Mouse (Mus musculus) thymus, postnatal 14 days (tissue): ENCODE data around the gene Prkag2.
A peak's percentile ranks its signal among the peaks of the same experiment; 100 is the strongest.
"Not testable (repeated sequence)": the region's sequence is repeated elsewhere in the genome, so short reads cannot be mapped to it uniquely, and the experiment has no call there.

Source experiments
- DNase-seq: peaks from one replicate; pipeline ENCODE4 v3.0.0; 2021

The Prkag2 gene

DNA sequence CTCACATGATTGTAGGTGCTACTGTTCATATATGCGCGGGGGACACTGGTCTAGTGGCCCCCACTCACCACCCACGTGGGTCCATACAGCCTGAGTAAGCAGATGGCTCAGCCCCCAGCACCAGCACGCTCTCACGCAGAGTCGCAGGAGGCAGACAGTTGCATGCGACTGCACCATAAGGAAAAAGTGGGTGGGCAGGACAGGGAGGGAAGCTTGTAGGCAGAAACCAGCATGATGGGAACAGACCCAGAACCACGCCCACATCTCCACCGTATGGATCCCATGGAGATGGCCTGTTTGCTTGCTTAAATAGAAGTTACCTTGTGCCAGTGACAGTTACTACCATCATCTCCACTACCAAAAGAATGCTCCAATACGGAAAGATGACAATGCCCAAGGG is 15.3 kb downstream of the Prkag2 start:
- no peak for DNase-seq

DNA sequence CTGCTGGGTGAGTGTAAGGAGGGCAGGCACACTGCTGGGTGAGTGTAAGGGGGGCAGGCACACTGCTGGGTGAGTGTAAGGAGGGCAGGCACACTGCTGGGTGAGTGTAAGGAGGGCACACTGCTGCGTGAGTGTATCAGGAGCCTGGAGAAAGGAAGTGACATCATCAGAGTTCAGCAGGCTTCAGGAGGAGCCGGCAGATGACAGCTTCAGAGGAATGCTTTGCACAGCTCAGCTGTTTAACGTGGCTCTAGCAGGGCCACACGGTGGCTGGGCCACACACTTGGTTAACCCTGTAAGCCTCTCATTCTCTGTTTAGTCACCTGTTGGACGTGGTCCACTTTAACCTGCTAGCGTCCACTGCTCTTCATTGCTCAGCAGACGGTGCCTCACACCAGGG is 16.6 kb downstream of the Prkag2 start:
- peak; percentile 34 for DNase-seq

DNA sequence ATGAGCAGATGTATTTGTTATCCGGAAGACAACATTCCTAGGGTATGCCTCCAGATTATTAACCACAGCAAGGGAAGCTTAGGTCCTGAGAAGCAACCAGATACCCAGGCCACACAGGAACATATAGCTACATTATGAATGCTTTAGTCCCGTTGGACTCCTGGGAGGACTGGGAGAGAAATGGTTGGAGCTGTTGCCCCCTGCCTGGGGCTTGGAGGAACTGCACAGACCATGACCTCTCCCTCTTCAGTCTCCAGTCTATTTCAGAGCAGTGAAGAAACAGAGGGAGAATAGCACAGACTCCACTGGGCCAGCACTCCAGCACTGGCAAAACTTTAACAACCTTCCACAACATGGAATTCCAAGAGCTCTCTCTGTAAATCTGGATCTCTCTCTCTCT is 17.9 kb downstream of the Prkag2 start:
- DNase-seq, result peak; percentile 36

DNA sequence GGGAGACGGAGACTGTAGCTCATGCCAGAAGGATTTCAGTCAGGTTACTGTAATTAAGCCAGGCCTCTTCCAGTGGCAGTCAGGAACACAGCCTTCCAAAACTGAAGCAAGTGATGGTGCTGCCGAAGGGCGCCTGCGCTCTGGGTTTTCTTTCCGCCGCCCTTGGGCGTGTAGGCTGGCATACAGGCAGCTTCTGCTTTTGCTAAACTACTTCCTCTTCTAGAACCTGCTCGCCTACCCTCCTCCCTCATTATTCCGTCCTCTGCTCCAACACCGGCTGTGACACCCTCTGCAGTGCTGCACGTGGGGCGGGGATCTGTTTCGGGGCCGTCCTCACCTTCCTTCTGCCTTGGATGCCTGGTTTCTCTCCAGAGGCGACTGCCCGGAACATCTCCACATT is 18.9 kb downstream of the Prkag2 start:
- peak; percentile 63 for DNase-seq

DNA sequence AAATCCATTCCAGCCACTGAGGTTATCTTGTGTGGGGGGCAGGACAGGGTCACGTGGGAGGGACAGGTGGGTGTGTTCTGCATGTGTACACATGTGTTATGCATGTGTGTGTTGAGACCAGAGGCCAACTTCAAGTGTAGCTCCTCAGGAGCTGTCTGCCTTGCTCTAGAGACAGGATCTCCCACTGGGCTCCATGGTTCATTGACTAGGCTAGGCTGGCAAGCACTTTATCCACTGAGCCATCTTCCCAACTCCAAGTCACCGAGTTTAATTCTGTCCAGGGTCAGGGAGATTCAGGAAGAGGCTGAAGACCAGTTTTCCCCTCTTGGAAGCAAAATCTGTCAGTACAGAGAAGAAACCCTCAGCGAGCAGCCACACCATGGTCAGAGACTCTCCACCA is 19.4 kb downstream of the Prkag2 start:
- no peak for DNase-seq

DNA sequence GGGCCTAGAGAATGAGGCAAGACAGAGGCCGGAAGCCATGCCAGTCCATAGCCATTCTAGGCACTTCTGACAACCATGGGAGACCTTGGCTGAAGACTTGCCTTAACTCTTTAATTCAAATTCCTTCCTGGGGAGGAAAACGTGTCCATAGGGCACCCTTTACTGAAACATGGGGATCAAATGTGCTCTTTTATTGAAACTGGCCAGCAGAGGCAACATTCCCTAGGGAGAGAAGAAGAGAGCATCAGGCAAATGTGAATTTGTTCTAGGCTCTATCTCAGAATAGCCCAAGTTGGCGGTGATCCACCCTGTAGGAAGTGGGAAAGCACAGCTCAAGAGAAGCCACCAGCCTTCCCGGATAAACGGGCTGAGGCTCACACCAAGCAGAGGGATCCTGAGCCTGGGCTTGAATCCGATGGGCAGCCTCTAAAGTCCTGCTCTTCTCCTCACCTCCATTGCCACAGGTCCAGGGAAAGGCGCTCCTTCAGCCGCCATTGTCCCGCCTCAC is 19.9 kb downstream of the Prkag2 start:
- no peak for DNase-seq

DNA sequence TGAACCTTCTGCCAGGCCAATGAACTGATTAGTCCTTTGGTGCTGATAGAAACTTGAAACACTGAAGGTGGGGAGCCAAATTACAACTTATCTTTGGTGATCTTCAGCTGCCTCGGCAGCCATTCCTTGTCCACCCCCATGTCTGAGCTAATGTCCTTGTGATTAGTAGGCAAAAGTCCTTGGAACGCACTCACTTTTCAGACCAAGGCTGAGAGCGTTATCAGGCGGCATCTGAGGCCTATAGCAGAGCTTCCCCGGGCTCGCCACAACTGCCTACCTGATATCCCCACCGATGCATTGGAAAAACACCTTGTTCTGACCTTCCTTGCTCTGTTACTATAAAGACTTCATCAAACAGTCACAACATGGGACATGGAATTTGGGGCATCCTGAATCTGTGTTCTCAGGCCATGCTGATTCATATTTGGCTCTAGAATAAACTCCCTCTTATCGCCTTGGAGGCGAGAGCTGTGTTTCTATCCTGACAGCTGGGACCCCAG is 20.6 kb downstream of the Prkag2 start:
- DNase-seq, result no peak

DNA sequence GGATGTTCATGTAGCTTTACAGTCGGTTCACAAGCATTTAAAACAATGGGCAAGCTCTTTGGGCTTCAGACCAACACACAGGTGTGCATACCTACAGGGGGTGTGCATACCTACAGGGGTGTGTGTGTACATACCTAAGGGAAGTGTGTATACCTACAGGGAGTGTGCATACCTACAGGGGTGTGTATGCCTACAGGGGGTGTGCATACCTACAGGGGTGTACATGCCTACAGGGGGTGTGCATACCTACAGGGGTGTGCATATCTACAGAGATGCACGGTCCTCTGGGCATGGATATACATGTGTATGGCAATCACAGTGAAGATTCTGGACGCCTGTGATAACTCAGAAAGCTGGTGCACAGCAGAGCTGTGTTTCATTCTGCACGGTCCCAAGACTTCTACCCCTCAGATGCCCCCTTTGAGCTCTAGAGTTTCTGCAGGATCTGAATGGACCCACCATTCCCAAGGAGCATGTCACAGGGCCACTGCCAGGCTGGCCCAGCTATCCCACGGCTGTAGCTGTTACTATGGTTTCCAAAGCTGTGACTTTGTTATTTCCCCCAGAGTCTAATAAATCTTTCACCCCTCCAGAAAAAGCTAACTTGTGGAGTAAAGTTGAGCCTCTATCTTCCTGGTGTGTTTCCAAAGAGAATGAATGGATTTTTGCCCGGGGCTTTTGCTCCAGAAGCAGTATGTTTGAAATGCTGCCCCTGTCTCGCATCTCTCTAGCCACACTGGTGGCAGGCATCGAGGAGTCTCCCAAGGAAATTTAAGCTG is 22.4 kb downstream of the Prkag2 start:
- no peak for DNase-seq

DNA sequence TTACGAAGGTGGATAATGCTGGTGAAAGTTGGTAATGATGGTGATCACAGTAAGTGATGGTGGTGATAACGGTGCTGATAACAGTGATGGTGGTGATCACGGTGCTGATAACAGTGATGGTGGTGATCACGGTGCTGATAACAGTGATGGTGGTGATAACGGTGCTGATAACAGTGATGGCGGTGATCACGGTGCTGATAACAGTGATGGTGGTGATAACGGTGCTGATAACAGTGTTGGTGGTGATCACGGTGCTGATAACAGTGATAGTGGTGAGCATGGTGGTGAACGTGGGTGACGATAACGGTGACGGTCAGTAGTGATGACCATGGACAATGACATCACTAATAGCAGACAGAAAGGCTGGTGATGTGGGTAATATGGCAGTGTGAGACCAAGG is 23.2 kb downstream of the Prkag2 start:
- DNase-seq, result not testable (repeated sequence)

DNA sequence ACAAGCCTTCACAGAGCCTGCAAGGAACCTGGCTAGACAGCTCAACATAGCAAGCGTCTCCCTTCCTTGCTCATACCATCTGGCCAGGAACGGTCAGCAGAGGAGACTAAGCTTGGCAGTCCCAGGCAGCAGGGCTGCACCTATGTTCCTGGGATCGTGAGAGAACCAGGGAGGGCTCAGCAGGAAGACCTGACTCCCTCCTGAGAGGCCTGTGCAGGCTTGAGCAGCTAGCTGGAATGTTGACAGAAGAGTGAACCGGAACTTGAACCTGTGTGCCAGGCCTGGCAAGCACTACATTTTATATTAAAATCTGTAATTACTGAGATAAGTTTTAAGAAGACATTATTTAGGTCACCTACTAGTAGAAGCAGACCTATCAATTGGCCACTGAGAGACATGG is 24.8 kb downstream of the Prkag2 start:
- no peak for DNase-seq

DNA sequence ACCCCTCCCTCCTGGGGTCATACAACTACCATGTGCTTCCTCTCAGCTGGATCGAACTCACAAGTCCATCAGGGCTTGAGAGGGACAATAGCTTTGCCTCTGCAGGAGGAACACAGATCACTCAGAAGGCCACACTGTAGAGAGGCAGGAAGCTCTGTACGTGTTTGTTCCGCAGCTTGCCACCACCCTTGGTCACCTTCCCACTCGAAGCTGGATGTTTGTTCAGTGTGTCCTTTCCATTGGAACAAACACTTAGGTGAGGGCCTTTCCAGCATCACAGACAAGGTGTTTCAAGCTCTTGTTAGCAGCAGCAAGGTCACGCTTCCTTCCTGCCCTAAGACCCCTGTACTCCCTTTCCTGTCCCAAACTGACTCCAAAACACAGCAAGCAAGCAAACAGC is 30.6 kb downstream of the Prkag2 start:
- no peak for DNase-seq

DNA sequence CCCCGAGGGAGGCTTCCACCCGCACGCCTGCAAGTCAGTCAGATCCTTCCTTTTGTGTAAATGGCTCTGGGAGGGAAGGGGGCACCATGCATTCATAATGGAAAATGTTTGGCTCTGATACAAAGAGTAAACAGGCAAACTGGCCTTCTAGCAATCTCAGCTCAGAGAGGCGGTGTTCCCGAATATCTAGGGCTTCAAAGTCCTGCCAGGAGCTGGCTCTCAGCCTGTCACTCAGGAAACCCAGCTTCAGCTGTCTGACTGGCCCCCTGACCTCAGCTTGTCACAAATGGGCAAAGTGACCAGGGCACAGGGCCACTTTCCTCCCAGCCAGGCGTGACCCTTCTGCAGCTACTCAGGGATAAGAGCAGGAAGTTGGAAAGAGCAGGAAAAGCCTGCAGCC is 33.3 kb downstream of the Prkag2 start:
- no peak for DNase-seq

DNA sequence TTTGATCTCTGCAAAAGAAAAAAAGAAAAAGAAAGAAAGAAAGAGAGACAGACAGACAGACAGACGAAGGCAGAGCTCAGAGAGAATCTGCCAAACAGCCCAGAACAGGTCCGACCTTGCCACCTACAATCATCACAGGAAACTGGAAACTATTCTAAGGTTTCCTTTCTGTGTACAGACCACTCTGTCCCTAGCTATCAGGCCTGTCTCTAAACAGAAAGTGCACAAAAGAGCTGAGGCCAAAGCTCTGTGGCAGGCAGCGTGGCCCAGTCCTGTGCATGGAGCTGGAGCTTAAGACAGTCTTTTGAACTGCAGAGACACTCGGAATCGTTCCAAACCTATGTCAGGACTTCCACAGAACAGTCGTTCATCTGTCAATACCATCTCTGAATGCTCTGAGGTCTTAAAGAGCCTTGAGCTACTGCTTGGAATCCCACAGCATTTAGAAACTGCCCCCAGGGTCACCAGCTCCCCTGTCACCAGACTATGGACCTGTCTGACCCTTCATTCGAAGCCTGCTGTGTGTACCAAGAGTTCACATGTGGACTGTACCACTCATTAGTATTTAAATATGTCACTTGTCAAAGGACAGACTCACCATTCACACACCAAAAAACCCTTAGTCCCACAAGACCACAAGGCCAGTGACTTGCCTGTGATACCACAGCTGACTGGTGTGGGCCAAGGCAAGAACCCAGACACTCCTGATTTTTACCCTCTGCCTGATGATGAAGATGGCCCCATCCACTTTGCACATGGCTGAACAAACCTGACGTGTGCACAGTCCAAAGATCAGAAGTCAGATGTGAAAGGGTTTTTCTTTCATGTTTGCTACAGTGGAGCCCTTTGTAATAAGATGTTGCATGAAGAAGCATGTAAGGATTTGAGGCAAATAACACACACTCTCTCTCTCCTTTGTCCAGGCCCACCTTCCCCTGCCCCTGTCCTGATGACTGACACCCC is 35.9 kb downstream of the Prkag2 start:
- no peak for DNase-seq

DNA sequence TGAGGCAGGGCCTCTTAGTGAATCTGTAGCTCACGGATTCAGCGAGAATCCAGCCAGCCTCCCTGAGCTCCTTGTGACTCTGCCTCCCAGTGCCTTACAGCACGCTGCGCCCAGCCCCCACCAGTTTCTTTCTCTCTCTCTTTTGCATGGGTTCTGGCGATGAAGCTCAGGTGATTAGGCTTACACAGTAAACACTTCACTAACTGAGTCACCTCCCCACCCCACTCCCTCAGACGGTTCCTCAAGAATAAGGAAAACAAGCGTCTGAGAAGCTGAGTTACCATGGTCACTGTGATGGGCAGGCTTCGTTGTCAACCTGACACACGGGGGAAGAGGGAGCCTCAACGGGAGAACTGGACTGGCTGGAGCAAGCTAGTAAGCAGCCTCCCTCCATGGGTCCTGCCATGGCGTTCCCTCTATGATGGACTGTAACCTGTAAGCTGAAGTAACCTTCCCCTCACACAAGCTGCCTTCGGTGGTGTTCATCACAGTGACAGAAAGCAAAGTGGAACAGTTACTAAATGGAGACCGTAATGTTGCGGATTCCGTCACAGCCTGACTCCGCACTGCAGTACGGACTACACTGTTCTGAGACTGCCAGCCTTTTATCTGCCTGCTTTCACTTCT is 37.8 kb downstream of the Prkag2 start:
- peak; percentile 17 for DNase-seq

DNA sequence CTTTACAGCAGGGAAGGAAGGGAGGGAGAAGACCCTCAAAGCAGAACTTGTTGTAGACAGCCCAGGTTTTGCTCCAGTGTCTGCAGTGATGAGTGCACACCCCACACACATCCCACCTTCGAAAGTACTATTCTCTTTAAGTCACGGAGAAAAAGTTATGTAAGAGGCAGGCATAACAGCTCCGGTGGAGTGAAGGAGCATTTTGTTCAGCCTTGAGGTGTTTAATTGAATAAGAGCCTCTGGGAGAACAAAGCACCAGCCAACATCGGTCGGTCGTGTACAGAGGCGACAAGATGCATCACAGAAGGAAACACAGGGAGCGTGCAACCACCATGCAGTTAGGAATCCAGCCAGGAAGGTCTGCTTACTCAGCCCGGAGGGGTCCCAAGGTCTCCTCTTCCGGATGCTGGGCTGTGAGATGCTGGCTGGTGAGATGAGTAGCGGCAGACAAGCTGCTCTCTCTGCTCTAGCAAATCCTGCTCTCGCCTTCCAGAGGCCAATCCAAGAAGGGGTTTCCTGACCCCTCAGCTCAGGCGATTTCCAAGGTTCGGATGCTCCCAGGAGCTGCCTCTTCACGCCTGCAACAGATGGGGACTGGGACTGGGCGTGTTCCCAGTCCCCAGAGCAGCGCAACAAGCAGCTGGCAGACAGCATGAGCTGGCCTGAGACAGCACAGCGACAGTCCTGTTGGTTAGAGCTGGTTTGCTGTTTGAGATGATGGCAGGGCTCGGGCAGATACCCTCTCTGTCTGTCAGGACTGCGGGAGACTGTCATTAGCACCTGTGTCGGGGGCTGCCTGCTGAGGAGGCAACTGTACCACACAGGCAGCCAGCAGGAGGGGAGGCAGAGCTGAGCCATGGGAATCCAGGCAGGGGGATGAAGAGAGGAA is 41.3 kb downstream of the Prkag2 start:
- no peak for DNase-seq

DNA sequence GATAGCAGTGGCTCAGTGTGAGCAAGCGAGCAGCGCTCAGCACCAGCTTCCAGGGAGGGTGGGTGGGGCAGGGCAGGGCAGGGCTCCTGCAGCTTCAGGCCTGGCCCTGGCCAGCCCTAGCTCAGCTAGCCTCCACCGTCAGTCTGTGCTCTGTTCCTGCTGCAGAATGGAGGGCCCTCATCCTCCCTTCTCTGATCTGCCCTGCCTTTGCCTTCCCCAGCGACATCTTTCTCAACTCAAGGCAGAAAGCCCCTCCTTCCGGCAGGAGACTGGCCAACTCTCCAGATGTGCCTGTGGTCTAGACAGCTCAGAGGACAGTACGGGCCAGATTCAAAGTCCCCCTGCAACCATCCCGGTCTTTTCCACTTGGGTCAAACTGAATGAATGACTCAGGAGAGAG is 42.0 kb downstream of the Prkag2 start:
- no peak for DNase-seq

DNA sequence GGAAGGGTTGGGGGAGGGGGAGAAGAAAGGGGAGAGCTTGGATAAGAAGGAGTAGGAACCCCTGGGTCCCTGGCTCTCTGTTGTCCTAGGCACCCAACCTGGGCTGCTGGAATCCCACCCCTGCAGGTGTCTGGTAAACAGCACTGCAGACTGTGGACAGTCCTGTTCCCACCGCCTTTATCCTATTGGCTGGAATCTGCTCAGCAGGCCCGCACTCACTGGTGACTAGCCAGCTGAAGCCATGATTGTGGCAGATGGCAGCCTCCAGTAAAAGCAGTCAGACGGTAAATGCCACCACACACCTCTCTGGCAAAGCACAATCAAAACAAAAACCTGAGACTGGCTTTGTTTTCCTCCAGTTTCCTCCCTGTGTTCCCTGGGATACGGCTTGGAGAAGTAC is 45.2 kb downstream of the Prkag2 start:
- DNase-seq, result no peak

DNA sequence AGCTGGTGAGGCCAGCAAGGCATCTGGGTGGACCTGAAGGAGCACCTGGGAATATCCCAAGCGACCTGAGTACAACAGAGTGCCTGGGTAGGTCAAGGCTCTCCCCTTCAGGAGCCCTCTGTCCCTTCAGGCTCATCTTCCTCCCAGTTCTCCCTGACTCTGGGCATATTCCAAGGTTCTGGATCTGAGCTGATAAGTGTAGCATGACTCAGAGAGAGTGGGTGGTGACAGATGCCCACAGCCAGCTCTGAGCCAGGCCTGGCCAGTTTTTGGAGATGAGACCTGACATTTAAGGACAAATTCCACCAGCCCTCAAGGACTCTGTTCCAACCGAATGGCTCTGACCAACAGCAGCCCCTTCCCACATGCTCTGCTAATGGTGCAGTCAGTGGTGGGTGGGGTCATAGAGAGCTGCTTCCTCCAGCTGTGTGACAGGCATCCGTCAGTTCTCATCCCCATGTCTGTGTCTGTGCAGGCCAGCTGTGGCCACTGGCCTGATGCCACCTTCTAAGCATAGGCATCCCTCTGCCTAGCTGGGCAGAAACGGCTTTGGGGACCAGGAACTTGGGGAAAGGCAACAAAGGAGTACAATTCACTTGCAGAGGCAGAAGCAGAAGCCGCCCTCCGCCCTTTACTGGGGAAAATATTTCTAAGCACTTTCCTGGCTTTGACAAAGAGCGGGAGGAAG is 46.3 kb downstream of the Prkag2 start:
- DNase-seq, result no peak

DNA sequence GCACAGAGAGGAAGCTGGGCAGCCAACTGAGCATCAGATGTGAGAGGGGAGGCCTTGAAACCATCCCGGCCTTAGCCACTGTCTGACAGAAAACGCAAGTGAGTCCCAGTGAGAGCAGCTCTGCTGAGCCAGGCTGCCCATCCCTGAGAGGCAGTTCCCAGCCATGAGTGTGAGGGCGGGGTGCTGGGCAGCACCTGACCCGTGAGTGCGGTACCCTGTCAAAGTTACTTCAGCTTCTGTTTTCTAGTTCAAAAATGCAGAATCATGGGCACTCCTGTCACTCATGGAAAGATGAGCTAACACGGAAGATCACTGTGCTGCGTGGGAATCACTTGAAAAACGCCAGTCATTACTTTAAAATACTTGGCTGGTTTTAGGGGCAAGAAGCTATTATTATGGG is 49.6 kb downstream of the Prkag2 start:
- DNase-seq, result no peak

DNA sequence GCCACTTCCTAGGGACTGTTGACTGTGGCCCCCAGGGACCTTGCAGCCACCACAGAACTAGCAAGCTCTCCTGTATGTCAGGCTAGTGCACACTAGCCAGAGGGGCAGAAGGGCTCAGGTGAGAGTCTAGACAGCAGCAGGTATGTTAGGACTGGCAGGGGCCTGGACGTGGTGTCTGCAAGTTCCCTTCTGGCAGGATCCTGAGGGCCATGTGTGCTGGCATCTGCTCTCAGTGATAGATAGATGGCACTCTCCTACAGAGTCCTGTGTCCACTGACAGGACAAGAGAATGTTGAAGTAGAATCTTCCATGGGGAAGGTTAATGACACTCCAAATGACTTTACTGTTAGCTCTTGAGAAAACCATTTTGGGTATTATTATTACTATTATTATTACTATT is 52.8 kb downstream of the Prkag2 start:
- no peak for DNase-seq

DNA sequence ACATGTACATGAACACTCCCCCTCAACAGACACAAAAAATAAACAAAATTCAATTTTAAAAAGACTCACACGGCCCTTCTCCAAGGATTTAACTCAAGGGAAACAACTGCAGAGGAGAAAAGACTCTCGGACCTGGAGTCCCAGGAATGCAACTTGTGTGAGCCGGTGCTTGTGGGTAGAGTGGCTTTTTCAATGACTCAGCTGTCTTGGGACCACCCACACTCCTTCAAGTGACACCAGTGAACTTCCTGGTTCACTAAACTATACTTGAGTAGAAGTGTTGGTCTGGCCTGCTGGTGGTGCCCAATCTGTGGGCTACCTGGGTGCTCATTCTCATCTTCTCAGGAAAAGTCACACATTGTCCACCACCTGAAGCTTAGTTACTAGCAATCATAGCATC is 53.7 kb downstream of the Prkag2 start:
- no peak for DNase-seq

DNA sequence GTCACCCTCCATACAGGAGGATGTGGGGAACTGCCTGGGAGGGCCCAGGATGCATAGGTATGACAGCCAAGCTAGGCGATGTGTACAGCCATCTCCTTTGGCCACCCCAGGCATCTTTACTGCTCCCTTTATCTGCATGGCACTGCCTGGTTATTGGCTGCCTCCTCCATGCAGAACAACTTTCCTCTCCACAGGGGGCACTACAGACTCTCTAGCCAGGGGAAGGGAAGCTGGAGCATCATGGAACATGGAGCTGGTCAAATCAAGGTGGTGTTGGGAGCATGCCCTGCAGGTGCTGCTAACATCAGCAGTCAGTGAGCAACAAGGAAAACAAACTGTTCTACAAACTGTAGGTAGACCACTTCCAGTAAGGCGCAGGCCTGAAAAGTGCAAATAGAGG is 56.4 kb downstream of the Prkag2 start:
- DNase-seq, result no peak
